Mouse (Mus musculus): Measurements from ENCODE around the gene Ric1. TPM values are rescaled to one million over a fixed set of nuclear protein-coding genes. Genes with fewer than 3 reads are reported as not detected.
A peak's percentile ranks its signal among the peaks of the same experiment; 100 is the strongest.

The Ric1 gene
- 41.0 and 43.8 TPM in 2 replicates for total RNA-seq (2012; rRNA removed)
- polyA plus RNA-seq (2012; ENCODE audit: insufficient read depth in 1 of 2, insufficient read length in 2 of 2, low read depth in 1 of 2, low replicate concordance in 2 of 2, missing spikeins in 1 of 2), result 10 to 100 TPM; 54.2 to 77.2 TPM

DNA sequence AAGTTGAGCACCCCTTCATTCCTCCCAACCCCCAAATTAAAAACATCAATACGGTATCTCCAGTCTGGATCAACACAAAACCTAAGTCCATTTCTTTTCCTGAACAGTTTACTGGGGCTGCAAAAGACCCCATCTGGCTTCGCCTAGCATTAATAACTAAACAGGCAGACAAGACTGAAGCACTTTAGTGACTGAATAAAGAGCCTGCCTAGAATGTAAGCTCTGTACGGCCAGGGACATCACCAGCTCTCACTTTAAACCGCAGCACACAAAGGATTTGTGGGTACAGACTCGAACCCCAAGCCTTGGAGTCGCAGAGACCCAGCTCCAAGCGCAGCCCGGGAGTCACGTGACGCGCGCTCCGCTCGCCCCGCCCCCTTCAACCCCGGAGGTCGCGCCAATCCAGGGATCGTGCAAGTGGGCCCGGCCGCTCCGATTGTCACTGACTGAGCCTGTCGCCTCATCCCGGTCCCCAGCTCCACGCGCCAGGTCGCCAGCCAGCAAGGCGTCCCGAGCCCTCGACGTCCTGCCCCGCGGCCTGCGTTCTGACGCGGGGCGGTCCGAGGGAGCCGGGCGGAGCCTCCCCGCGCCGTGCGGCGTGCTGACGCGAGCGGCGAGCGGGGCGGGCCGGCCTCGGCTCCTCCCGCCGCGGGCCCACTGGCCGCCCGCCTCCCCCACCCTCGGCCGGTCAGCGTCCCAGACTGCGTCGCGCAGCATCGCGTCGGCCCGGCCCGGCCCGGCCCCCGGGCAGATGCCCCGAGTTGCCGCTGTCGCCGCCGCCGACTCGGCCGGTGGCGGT lies at the start of gene Ric1:
Ric1 (plus strand) TSS at position 646 of the 799 bp plus-strand sequence.
- H3K27ac ChIP-seq (ENCODE audit: control insufficient read depth, low read depth, low read length), result peak within 1 kb of the TSS; percentile 86
- H3K27me3 ChIP-seq (ENCODE audit: control insufficient read depth in 1 of 2, insufficient read depth in 2 of 2, low read length in 2 of 2), result no peaks in the 10 kb centered on the region
- peak within 1 kb of the TSS; percentile 67 to 81 for H3K4me3 ChIP-seq (ENCODE audit: control insufficient read depth in 1 of 2, insufficient read depth in 1 of 2, low read depth in 2 of 2, low read length in 2 of 2)
- H3K36me3 ChIP-seq (ENCODE audit: control insufficient read depth in 1 of 2, insufficient read depth in 2 of 2, low read length in 2 of 2), result peaks cover 0 to 20% of the 10 kb centered on the region in 2 experiments; a peak in 2 of 4 replicates
- TF ChIP-seq GATA1 (IDR thresholded peaks at IDR 0.05; ENCODE audit: low read depth, low read length) (0 out of 2 replicates have a peak, but pooled peaks have one; percentile 10), MAZ (IDR thresholded peaks at IDR 0.05; ENCODE audit: low read depth, low read length) (no peak), POLR2A (IDR thresholded peaks at IDR 0.05; ENCODE audit: control insufficient read depth in 1 of 2, insufficient read depth in 1 of 2, low read depth in 1 of 2, low read length in 2 of 2, poor library complexity in 1 of 2) (peak; percentile 98), USF2 (IDR thresholded peaks at IDR 0.05; ENCODE audit: borderline replicate concordance in 1 of 2, insufficient read depth in 1 of 2, low read depth in 1 of 2, low read length in 2 of 2) (peak in 1 of 2 experiments; percentile 96; a peak in 2 of 4 replicates), TBP (IDR thresholded peaks at IDR 0.05; ENCODE audit: low read depth, low read length) (peak; percentile 94), CTCF (IDR thresholded peaks at IDR 0.05 in 2 of 3, conservative IDR thresholded peaks at IDR 0.05 in 1 of 3; ENCODE audit: control insufficient read depth in 1 of 3, insufficient read depth in 1 of 3, low read depth in 2 of 3, low read length in 3 of 3, poor library complexity in 1 of 3, severe bottlenecking in 1 of 3) (peak in 1 of 3 experiments; percentile 20; a peak in 1 of 6 replicates)
- H3K9ac ChIP-seq (ENCODE audit: control insufficient read depth, low read depth, low read length, poor library complexity, severe bottlenecking), result peak within 1 kb of the TSS; percentile 90
- H3K4me1 ChIP-seq (ENCODE audit: control insufficient read depth in 1 of 2, insufficient read depth in 2 of 2, low read length in 2 of 2), result peaks cover 13 to 16% of the 10 kb centered on the region in 2 experiments
- H3K79me2 ChIP-seq (ENCODE audit: control insufficient read depth, insufficient read depth, low read length, poor library complexity), result peaks cover 33% of the 10 kb centered on the region
- no peaks in the 10 kb centered on the region for H3K9me3 ChIP-seq (replicated peaks; ENCODE audit: insufficient read depth, low read length)
- peak; percentile 98 for DNase-seq (ENCODE audit: low read depth, low spot score)

- Histone ChIP-seq H3K27me3 (ENCODE audit: control insufficient read depth in 1 of 2, insufficient read depth in 2 of 2, low read length in 2 of 2) (no peaks in the 10 kb centered on the region), H3K79me2 (ENCODE audit: control insufficient read depth, insufficient read depth, low read length, poor library complexity) (no peaks in the 10 kb centered on the region), H3K4me1 (ENCODE audit: control insufficient read depth in 1 of 2, insufficient read depth in 2 of 2, low read length in 2 of 2) (peaks cover 52 to 56% of the 10 kb centered on the region in 2 experiments), H3K9me3 (replicated peaks; ENCODE audit: insufficient read depth, low read length) (no peaks in the 10 kb centered on the region), H3K36me3 (ENCODE audit: control insufficient read depth in 1 of 2, insufficient read depth in 2 of 2, low read length in 2 of 2) (peaks cover 0 to 53% of the 10 kb centered on the region in 2 experiments; a peak in 2 of 4 replicates), H3K4me3 (ENCODE audit: control insufficient read depth in 1 of 2, insufficient read depth in 1 of 2, low read depth in 2 of 2, low read length in 2 of 2) (peak overlapping the region in 1 of 2 experiments; percentile 9; a peak in 2 of 4 replicates), H3K9ac (ENCODE audit: control insufficient read depth, low read depth, low read length, poor library complexity, severe bottlenecking) (0 out of 2 replicates have a peak overlapping the region, but pooled peaks have one; percentile 0), H3K27ac (ENCODE audit: control insufficient read depth, low read depth, low read length) (peak overlapping the region; percentile 0)
- DNase-seq (ENCODE audit: low read depth, low spot score), result peak; percentile 86
- peak; percentile 29; the same call in 1 of the 2 replicates for TF ChIP-seq MYC (IDR thresholded peaks at IDR 0.05; ENCODE audit: low read depth, low read length)
- no peak for TF ChIP-seq MAFK (IDR thresholded peaks at IDR 0.05; ENCODE audit: borderline replicate concordance, low read depth, low read length)
- 0 out of 2 replicates have a peak, but pooled peaks have one; percentile 8 for TF ChIP-seq TAL1 (IDR thresholded peaks at IDR 0.05; ENCODE audit: low read length)
- TF ChIP-seq MAX (IDR thresholded peaks at IDR 0.05; ENCODE audit: low read length), result peak; percentile 87
- TF ChIP-seq RAD21 (IDR thresholded peaks at IDR 0.05; ENCODE audit: low read depth, low read length), result no peak
- peak; percentile 80 for TF ChIP-seq MXI1 (IDR thresholded peaks at IDR 0.05; ENCODE audit: low read depth, low read length)
- peak; percentile 100 for TF ChIP-seq BHLHE40 (IDR thresholded peaks at IDR 0.05; ENCODE audit: borderline replicate concordance, low read depth, low read length)
- TF ChIP-seq ZNF384 (IDR thresholded peaks at IDR 0.05; ENCODE audit: low read depth, low read length), result no peak; the same call in 1 of the 2 replicates
- peak; percentile 12; the same call in 1 of the 2 replicates for TF ChIP-seq MAZ (IDR thresholded peaks at IDR 0.05; ENCODE audit: low read depth, low read length)
- TF ChIP-seq NRF1 (IDR thresholded peaks at IDR 0.05; ENCODE audit: insufficient read depth, low read depth, low read length, poor library complexity, severe bottlenecking), result no peak
- TF ChIP-seq TCF12 (IDR thresholded peaks at IDR 0.05; ENCODE audit: low read depth, low read length), result peak; percentile 81
- no peak for TF ChIP-seq KAT2A (conservative IDR thresholded peaks at IDR 0.05; ENCODE audit: low read depth, low read length)
- peak; percentile 86 for TF ChIP-seq RCOR1 (IDR thresholded peaks at IDR 0.05; ENCODE audit: low read depth, low read length)
- TF ChIP-seq ZC3H11A (IDR thresholded peaks at IDR 0.05; ENCODE audit: low read depth, low read length), result no peak
- TF ChIP-seq USF2 (IDR thresholded peaks at IDR 0.05; ENCODE audit: borderline replicate concordance in 1 of 2, insufficient read depth in 1 of 2, low read depth in 1 of 2, low read length in 2 of 2), result no peak
- 0 out of 2 replicates have a peak, but pooled peaks have one; percentile 12 for TF ChIP-seq TBP (IDR thresholded peaks at IDR 0.05; ENCODE audit: low read depth, low read length)
- TF ChIP-seq ETS1 (IDR thresholded peaks at IDR 0.05; ENCODE audit: low read depth, low read length), result peak; percentile 96
- 0 out of 2 replicates have a peak, but pooled peaks have one; percentile 19 for TF ChIP-seq ZMIZ1 (IDR thresholded peaks at IDR 0.05; ENCODE audit: low read depth, low read length)
- peak; percentile 15; the same call in 1 of the 2 replicates for TF ChIP-seq SMC3 (IDR thresholded peaks at IDR 0.05; ENCODE audit: low read depth, low read length)
- TF ChIP-seq GABPA (IDR thresholded peaks at IDR 0.05; ENCODE audit: low read depth, low read length), result no peak
- TF ChIP-seq HCFC1 (IDR thresholded peaks at IDR 0.05; ENCODE audit: low read depth, low read length), result peak; percentile 56
- TF ChIP-seq EP300 (IDR thresholded peaks at IDR 0.05; ENCODE audit: low read depth in 1 of 2, low read length in 2 of 2), result peak; percentile 81 to 82
- TF ChIP-seq GATA1 (IDR thresholded peaks at IDR 0.05; ENCODE audit: low read depth, low read length), result peak; percentile 93
- TF ChIP-seq USF1 (IDR thresholded peaks at IDR 0.05; ENCODE audit: low read depth, low read length), result peak; percentile 41; the same call in 1 of the 2 replicates
Observed at GRCm38 (mm10) chr19:29472424-29472823, 49.7 kb upstream of the Ric1 start.

Data from MEL (cell line).